ENCODE assay signal across 31 mouse cellular contexts in the genomic region with DNA sequence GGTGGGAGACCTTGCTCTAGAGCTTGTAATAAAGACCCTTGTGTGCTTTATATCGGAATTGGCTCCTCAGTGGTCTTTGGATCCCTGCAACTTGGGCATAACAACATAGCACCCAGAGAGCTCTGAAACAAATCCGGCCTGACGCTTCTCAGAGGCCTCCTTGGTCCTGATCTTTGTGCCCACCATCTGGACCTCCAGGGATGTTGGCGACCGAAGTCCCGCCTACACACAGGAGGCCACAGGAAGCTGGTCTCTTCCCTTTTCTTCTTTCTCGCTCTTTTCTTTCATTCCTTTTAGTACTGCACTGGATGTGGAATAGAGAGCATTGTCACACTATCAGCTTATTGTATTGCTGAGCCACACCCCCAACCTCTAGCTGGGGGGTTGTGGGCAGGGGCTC. TPM values are rescaled to one million over a fixed set of nuclear protein-coding genes. Genes with fewer than 3 reads are reported as not detected.
"Had no signal": no experiment of that assay in that cellular context is flagged by ENCODE, and none has a peak within 500 bp of the region (broad histone marks: within the 10 kb centered on the region; RNA-seq: fewer than 3 reads in every experiment).

No protein-coding gene starts in this region.

- H3K27ac ChIP-seq: gastrocnemius, adult 2 months; heart, adult 2 months; heart, embryonic 13.5 days; heart, embryonic 15.5 days; hindbrain, embryonic 10.5 days; hindbrain, embryonic 12.5 days; hindbrain, embryonic 14.5 days; intestine, embryonic 15.5 days; layer of hippocampus, adult 2 months; limb, embryonic 13.5 days; limb, embryonic 15.5 days had no signal

- H3K9ac ChIP-seq: heart, embryonic 13.5 days; heart, embryonic 15.5 days; hindbrain, embryonic 12.5 days; hindbrain, embryonic 14.5 days; intestine, embryonic 15.5 days; limb, embryonic 13.5 days; limb, embryonic 15.5 days had no signal

- H3K4me3 ChIP-seq: gastrocnemius, adult 2 months; heart, adult 2 months; heart, embryonic 13.5 days; heart, embryonic 15.5 days; hindbrain, embryonic 10.5 days; hindbrain, embryonic 12.5 days; intestine, embryonic 15.5 days; layer of hippocampus, adult 2 months; limb, embryonic 13.5 days; limb, embryonic 15.5 days had no signal

- H3K36me3 ChIP-seq: heart, embryonic 13.5 days; heart, embryonic 15.5 days; hindbrain, embryonic 10.5 days; hindbrain, embryonic 12.5 days; intestine, embryonic 15.5 days; limb, embryonic 13.5 days; limb, embryonic 15.5 days had no signal

- H3K9me3 ChIP-seq: heart, embryonic 13.5 days; heart, embryonic 15.5 days; hindbrain, embryonic 12.5 days; intestine, embryonic 15.5 days; limb, embryonic 15.5 days had no signal

- H3K4me2 ChIP-seq: heart, embryonic 11.5 days; heart, embryonic 13.5 days; heart, embryonic 15.5 days; hindbrain, embryonic 12.5 days; hindbrain, embryonic 14.5 days; intestine, embryonic 15.5 days; limb, embryonic 13.5 days; limb, embryonic 15.5 days had no signal

- DNase-seq: gastrocnemius, adult 2 months; gastrocnemius, postnatal 10 days; gastrocnemius, postnatal 25 days; heart, adult 2 months; heart, postnatal 4 days; kidney, adult 18-20 months; kidney, adult 8-10 months; kidney, postnatal 10 days; kidney, postnatal 4 days; layer of hippocampus, adult 9-11 months; layer of hippocampus, postnatal 36 days; left cerebral cortex, postnatal 4 days had no signal

- ATAC-seq: hindbrain, embryonic 16.5 days; inflammation-experienced regulatory T-cells, adult 6 months; intestine, embryonic 15.5 days; intestine, postnatal 0 days had no signal

- H3K4me1 ChIP-seq: heart, embryonic 13.5 days; heart, embryonic 15.5 days; hindbrain, embryonic 12.5 days; intestine, embryonic 15.5 days; limb, embryonic 13.5 days; limb, embryonic 15.5 days had no signal

RNA-seq across cellular contexts. Expression of a gene that starts 12.2 kb away (rescaled TPM):
- polyA plus RNA-seq: heart, adult 2 months; heart, embryonic 11.5 days; heart, embryonic 13.5 days; heart, embryonic 15.5 days; heart, postnatal 0 days; hindbrain, embryonic 10.5 days; hindbrain, embryonic 12.5 days; hindbrain, embryonic 14.5 days; hindbrain, embryonic 16.5 days; inflammation-experienced regulatory T-cells, adult 6 months; intestine, embryonic 15.5 days; intestine, postnatal 0 days; kidney, embryonic 14.5 days; kidney, embryonic 16.5 days; limb, embryonic 11.5 days; limb, embryonic 15.5 days; liver, adult 2 months had no signal

RNA-seq across cellular contexts. Expression of a gene that starts 16.3 kb away (rescaled TPM):
- polyA plus RNA-seq: frontal cortex, adult 2 months; heart, adult 2 months; heart, embryonic 11.5 days; heart, embryonic 13.5 days; heart, embryonic 15.5 days; heart, postnatal 0 days; hindbrain, embryonic 12.5 days; hindbrain, embryonic 14.5 days; hindbrain, embryonic 16.5 days; inflammation-experienced regulatory T-cells, adult 6 months; intestine, embryonic 15.5 days; intestine, postnatal 0 days; kidney, embryonic 14.5 days; kidney, embryonic 16.5 days; liver, adult 2 months had no signal
